Mouse (Mus musculus) neural tube, embryonic 12.5 days (tissue): Measurements from ENCODE around the gene Msh3. TPM values are rescaled to one million over a fixed set of nuclear protein-coding genes. Genes with fewer than 3 reads are reported as not detected.
"Not testable (repeated sequence)": the region's sequence is repeated elsewhere in the genome, so short reads cannot be mapped to it uniquely, and the experiment has no call there.

Source experiments
- ATAC-seq: fragments of 200-750 bp; cut with Nextera tagmentation; 2 replicates; pipeline ENCODE4 v1.8.0; 2017; ENCODE audit warnings: low read depth, mild to moderate bottlenecking, moderate TSS enrichment, moderate library complexity; ENCODE audit not compliant: low FRiP score
- H3K27ac ChIP-seq: fragments of 300-500 bp; sonication (generic); 2 replicates; pipeline ENCODE4 v1.5.1; 2016
- H3K27me3 ChIP-seq: fragments of 300-500 bp; sonication (generic); replicated peaks from 2 replicates; pipeline ENCODE4 v1.6.1; 2016; ENCODE audit warnings: mild to moderate bottlenecking
- H3K36me3 ChIP-seq: fragments of 300-500 bp; sonication (generic); 2 replicates; pipeline ENCODE4 v1.6.1; 2016; ENCODE audit warnings: mild to moderate bottlenecking
- H3K4me1 ChIP-seq: fragments of 300-500 bp; sonication (generic); 2 replicates; pipeline ENCODE4 v1.6.1; 2016
- H3K4me2 ChIP-seq: fragments of 300-500 bp; sonication (generic); replicated peaks from 2 replicates; pipeline ENCODE4 v1.6.1; 2016; ENCODE audit warnings: mild to moderate bottlenecking
- H3K4me3 ChIP-seq: fragments of 300-500 bp; sonication (generic); 2 replicates; pipeline ENCODE4 v1.5.1; 2016
- H3K9ac ChIP-seq: fragments of 300-500 bp; sonication (generic); 2 replicates; pipeline ENCODE4 v1.6.1; 2016; ENCODE audit warnings: mild to moderate bottlenecking
- H3K9me3 ChIP-seq: fragments of 300-500 bp; sonication (generic); 2 replicates; pipeline ENCODE4 v1.6.1; 2016; ENCODE audit warnings: mild to moderate bottlenecking
- whole genome bisulfite sequencing: fragments of 180-500 bp; shearing (Covaris S2); methylation state at CpG from one replicate; pipeline ENCODE4 v1.1.7; 2016; 5-methylcytosine and 5-hydroxymethylcytosine counted together
- polyA plus RNA-seq: library from polyadenylated mRNA; unstranded; fragments of >200 nt; fragmentation: Nextera tagmentation; extraction: Ambion mirVana; gene quantifications from 2 replicates; pipeline ENCODE4 v1.2.1, GENCODE M21; 2016

Gene Msh3
- polyA plus RNA-seq, 1 experiment from 2014 or later: 30.2 TPM

GRCm38 (mm10) chr13:92237887-92238286 is 116.9 kb downstream of the Msh3 start:
- Histone ChIP-seq H3K4me3 (no peak overlapping the region), H3K9ac (no peak overlapping the region), H3K9me3 (no peaks in the 10 kb centered on the region), H3K36me3 (0 out of 2 replicates have a peak, but pooled peaks cover 6% of the 10 kb centered on the region), H3K4me1 (no peaks in the 10 kb centered on the region), H3K27me3 (no peaks in the 10 kb centered on the region), H3K4me2 (no peak overlapping the region), H3K27ac (no peak overlapping the region)
- no peak for ATAC-seq
- 92% methylated on average over 3 of the region's 3 CpGs for WGBS

GRCm38 (mm10) chr13:92237016-92237415 is 117.8 kb downstream of the Msh3 start:
- WGBS: 96% methylated on average over 4 of the region's 4 CpGs
- H3K27me3 ChIP-seq: no peaks in the 10 kb centered on the region
- no peak overlapping the region for H3K4me3 ChIP-seq
- no peaks in the 10 kb centered on the region for H3K9me3 ChIP-seq
- H3K4me2 ChIP-seq: no peak overlapping the region
- H3K36me3 ChIP-seq: 0 out of 2 replicates have a peak, but pooled peaks cover 6% of the 10 kb centered on the region
- H3K9ac ChIP-seq: no peak overlapping the region
- no peak overlapping the region for H3K27ac ChIP-seq
- H3K4me1 ChIP-seq: no peaks in the 10 kb centered on the region
- no peak for ATAC-seq

- Histone ChIP-seq H3K27ac (no peak overlapping the region), H3K36me3 (0 out of 2 replicates have a peak, but pooled peaks cover 6% of the 10 kb centered on the region), H3K4me1 (no peaks in the 10 kb centered on the region), H3K27me3 (no peaks in the 10 kb centered on the region), H3K9me3 (no peaks in the 10 kb centered on the region), H3K4me2 (no peak overlapping the region), H3K4me3 (no peak overlapping the region), H3K9ac (no peak overlapping the region)
- ATAC-seq: no peak
- 85% methylated on average over 9 of the region's 9 CpGs for WGBS
Measured at GRCm38 (mm10) chr13:92232076-92232938, 122.5 kb downstream of the Msh3 start.

DNA sequence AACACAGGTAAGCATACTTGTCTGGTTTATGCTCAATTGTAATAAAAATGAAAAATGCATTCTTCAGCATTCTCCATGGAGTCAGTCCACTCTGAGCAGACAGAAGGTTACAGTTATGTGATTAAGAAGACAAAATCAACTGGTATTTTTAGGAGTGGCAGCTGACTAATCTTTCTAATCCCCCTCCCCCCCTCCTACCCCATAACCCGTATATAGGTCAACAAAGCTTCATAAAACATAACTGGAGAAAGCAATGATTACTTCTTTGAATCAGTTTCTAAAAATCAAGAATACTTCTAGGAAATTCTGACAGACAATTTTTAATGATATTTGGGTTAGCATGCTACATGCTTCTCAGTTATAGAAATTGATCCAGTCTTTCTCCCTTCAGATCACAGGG is 126.8 kb downstream of the Msh3 start:
- Histone ChIP-seq H3K36me3 (no peaks in the 10 kb centered on the region), H3K9ac (no peak overlapping the region), H3K4me1 (no peaks in the 10 kb centered on the region), H3K27ac (no peak overlapping the region), H3K4me3 (no peak overlapping the region), H3K9me3 (no peaks in the 10 kb centered on the region), H3K27me3 (no peaks in the 10 kb centered on the region), H3K4me2 (no peak overlapping the region)
- no peak for ATAC-seq
- 87% methylated on average over 1 of the region's 1 CpGs for WGBS

- Histone ChIP-seq H3K4me3 (no peak overlapping the region), H3K27ac (no peak overlapping the region), H3K9me3 (no peaks in the 10 kb centered on the region), H3K4me1 (no peaks in the 10 kb centered on the region), H3K4me2 (no peak overlapping the region), H3K27me3 (no peaks in the 10 kb centered on the region), H3K36me3 (peaks cover 6% of the 10 kb centered on the region; the same call in 1 of the 2 replicates), H3K9ac (no peak overlapping the region)
- no peak for ATAC-seq
- 97% methylated on average over 3 of the region's 3 CpGs for WGBS
Measured at GRCm38 (mm10) chr13:92223567-92223966, 131.2 kb downstream of the Msh3 start.

GRCm38 (mm10) chr13:92222763-92223162 is 132.0 kb downstream of the Msh3 start:
- Histone ChIP-seq H3K27me3 (no peaks in the 10 kb centered on the region), H3K9me3 (no peaks in the 10 kb centered on the region), H3K4me2 (no peak overlapping the region), H3K4me3 (no peak overlapping the region), H3K27ac (no peak overlapping the region), H3K4me1 (no peaks in the 10 kb centered on the region), H3K36me3 (peaks cover 6% of the 10 kb centered on the region; the same call in 1 of the 2 replicates), H3K9ac (no peak overlapping the region)
- ATAC-seq: no peak
- WGBS: 94% methylated on average over 5 of the region's 5 CpGs

DNA sequence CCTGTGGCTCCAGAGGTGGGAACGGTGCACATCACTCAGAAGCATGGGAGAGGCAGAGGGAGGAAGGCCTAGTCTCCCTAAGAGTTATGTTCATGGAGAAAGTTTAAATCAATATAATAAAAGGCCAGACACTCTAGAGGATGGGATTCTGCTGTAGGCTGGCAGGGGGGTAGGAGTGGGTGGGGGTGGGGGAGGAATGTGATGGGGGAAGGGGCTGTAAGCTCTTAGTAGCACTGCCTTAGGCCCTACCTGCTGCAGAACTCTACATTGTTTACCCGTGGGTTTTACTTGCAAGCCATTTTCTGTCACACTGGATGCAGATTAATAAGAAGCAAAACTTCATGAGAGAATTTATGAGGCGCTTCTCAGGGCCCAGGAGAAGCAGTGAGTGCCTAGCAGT is 135.0 kb downstream of the Msh3 start:
- no peaks in the 10 kb centered on the region for H3K4me1 ChIP-seq
- no peak overlapping the region for H3K4me3 ChIP-seq
- WGBS: 87% methylated on average over 3 of the region's 3 CpGs
- H3K9me3 ChIP-seq: no peaks in the 10 kb centered on the region
- H3K4me2 ChIP-seq: no peak overlapping the region
- no peak overlapping the region for H3K9ac ChIP-seq
- no peaks in the 10 kb centered on the region for H3K27me3 ChIP-seq
- H3K27ac ChIP-seq: no peak overlapping the region
- H3K36me3 ChIP-seq: peaks cover 8% of the 10 kb centered on the region; the same call in 1 of the 2 replicates
- ATAC-seq: no peak

DNA sequence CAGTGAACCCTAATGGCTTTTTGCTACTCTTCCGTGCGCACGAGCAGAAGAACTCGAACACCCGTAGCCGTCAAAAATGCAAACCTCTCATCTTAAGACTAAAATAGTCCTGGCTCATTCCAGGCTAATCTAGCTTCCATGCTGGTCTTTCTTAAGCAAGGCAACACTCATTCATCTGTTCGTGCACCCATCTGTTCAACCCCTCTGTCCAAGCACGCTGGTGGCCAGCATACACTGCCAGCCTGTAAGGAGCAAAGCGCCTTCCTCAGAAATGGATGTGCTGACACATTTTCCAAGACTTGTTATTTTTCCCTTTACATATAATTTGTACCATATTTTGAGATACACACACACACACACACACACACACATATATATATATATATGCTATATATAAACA is 137.6 kb downstream of the Msh3 start:
- Histone ChIP-seq H3K4me3 (no peak overlapping the region), H3K4me2 (no peak overlapping the region), H3K4me1 (no peaks in the 10 kb centered on the region), H3K9ac (no peak overlapping the region), H3K36me3 (peaks cover 23% of the 10 kb centered on the region; the same call in 1 of the 2 replicates), H3K27me3 (no peaks in the 10 kb centered on the region), H3K9me3 (no peaks in the 10 kb centered on the region), H3K27ac (no peak overlapping the region)
- ATAC-seq: no peak
- 96% methylated on average over 9 of the region's 9 CpGs for WGBS

- no peaks in the 10 kb centered on the region for H3K36me3 ChIP-seq
- H3K27me3 ChIP-seq: no peaks in the 10 kb centered on the region
- no peak overlapping the region for H3K27ac ChIP-seq
- H3K9ac ChIP-seq: no peak overlapping the region
- ATAC-seq: no peak
- no peaks in the 10 kb centered on the region for H3K9me3 ChIP-seq
- WGBS: 81% methylated on average over 2 of the region's 2 CpGs
- no peak overlapping the region for H3K4me2 ChIP-seq
- H3K4me3 ChIP-seq: no peak overlapping the region
- no peaks in the 10 kb centered on the region for H3K4me1 ChIP-seq
Measured at GRCm38 (mm10) chr13:92196860-92197259, 157.9 kb downstream of the Msh3 start.

- H3K4me1 ChIP-seq, H3K4me3 ChIP-seq, H3K9me3 ChIP-seq, ATAC-seq, H3K27ac ChIP-seq, H3K4me2 ChIP-seq, H3K27me3 ChIP-seq, H3K9ac ChIP-seq, H3K36me3 ChIP-seq: not testable (repeated sequence)
- 80% methylated on average over 5 of the region's 5 CpGs for WGBS
Measured at GRCm38 (mm10) chr13:92193806-92194205, 161.0 kb downstream of the Msh3 start.

GRCm38 (mm10) chr13:92172686-92173085 is 182.1 kb downstream of the Msh3 start:
- WGBS: 85% methylated on average over 8 of the region's 8 CpGs

More at GRCm38 (mm10) chr13:92172686-92173085, 182.1 kb downstream of the Msh3 start:
- not testable (repeated sequence) for H3K36me3 ChIP-seq, ATAC-seq, H3K9me3 ChIP-seq, H3K4me2 ChIP-seq, H3K27ac ChIP-seq, H3K27me3 ChIP-seq, H3K4me3 ChIP-seq, H3K9ac ChIP-seq, H3K4me1 ChIP-seq
